Mouse (Mus musculus) spleen, postnatal 14 days (tissue): Measurements from ENCODE around the gene Btbd9.

Experiments used
- DNase-seq, 2 experiments: peaks; one replicate each; pipeline ENCODE4 v3.0.0; 2021 to 2022; ENCODE audit warnings: low spot score in 2 of 2

Btbd9 gene

DNA sequence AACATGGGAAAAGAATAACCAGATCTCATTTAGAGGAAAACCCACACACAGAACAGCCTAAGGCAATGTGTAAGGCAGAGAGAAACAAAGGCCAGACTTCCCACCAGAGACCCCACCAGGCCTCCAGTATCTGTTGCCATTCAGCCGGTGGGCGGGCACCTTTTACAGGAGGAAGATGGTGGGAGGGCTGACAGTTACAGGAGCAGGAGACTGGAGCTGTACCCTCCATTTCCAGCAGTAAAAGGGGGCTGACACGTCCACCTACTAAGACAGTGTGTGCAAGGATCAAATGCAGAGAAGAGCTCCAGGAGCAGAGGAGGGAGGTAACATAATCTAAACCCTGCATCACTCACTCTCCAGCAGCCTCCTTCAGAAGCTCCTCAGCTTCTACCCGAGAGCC, 123.0 kb downstream of the Btbd9 start:
- DNase-seq, result no peak

DNA sequence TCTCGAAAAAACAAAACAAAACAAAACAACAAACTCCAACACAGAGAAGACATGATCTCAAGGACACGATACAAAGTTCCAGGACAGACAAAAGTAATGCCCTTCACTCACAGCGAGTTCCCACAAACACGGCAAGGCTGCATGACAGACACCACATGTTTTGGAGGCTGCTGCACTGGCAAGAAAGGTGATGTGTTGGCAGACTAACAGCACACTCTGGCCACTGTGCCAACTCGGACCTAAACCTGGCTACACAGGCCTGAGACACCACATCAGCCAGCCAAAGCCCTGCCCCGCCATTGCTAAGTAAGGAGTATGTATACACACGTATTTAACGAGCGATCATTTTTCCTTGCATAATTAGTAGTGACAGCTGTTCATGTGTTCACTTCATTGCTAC, 123.9 kb downstream of the Btbd9 start:
- no peak for DNase-seq

DNA sequence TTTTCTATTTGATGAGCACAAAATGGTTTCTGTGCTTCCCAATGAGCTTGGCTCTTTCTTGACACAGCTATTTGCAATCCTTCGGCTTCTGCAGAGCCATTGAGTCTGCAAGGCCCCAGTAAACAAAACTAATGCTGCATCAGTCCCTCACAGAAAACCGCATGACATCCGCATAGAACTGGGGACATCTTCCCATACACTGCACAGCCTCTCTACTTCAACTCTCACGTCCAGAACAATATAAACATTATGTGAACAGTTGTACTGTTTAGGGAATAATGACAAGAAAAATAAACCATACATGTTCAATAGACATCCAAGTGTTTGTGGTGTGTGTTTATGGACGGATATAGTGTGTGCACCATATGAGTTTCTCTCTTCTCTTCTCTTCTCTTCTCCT, 127.7 kb downstream of the Btbd9 start:
- DNase-seq, result no peak

DNA sequence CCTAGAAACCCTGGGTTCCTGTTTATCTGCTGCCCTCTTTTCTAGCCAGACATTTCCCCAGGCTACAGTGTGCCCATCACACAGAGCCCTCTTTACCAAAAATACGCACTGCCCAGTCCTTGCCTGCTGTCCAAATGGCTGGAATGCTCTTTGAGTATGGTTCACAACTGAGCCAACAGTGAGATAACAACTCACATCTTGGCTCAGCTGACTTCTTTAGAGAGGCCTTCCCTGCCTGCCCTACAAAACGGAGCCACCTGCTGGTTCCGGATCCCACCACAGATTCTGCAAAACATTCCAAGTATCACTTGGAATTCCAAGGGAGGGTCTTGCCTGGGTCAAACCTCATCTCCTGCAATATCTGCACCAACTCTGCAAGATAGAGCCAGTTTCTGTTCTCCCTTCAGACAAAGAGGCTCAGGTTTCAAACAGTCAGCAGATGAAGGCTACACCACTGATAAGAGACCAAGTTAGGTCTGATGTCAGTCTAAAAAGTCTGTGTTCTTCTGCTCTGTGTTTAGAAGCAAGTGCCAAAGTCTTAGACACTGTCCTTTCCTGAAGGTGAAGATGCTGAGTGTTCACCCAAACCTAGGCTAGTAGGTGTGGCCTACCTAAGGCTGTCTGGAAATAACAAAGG, 130.4 kb downstream of the Btbd9 start:
- no peak for DNase-seq

DNA sequence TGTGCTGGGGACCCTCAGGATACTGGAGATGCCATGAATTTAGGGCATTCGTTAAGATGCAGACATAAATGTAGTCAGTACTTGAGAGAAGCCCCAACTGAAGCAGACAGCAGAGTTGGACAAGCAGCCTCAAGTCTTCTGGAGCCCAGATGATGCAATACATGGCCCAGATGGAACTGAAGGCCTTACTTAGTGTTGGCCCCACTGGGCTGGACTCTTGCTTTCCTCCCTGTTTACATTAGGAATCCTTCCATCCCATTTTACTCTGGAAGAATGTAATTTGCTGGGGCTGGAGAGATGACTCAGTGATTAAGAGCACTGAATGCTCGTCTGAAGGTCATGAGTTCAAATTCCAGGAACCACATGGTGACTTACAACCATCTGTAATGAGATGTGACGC, 136.6 kb downstream of the Btbd9 start:
- DNase-seq, result no peak

DNA sequence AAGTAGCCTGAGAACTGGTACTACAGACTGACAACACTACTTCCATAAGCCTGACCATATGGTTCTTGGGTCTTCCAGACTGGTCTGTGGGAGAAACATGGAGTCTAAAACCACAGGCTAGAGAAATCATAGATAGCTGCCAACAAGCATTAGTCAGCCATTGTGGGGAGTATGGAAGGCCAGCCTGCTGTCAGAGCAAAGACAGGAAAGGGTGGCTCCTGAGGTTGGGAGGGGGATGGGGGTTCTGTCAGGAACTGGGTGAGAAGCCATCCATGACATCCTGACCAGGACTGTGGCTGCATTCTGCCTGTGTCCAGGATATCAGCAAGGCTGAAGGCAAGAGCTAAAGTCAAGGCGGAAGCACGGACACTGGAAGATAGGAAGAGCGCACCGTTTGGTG, 137.5 kb downstream of the Btbd9 start:
- no peak for DNase-seq

DNA sequence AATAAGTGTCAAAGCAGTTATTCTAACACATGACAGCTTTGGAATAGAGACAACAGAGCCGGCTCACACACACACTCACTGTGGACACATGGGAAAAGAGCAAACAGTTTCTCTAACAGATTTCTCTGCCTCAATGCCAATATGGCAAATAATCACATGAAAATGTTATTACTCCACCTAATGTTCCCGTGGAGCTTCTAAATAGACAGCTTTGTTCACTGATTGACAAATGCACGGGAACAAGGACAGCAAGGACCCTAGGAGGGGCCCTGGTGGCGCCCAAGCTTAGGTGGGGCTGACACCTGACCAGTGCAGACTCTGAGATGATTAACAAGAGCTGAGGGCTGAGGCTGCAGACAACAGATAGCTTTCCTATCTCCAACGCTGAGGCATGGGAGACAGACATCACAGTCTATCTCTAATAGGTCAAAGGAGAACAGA, 140.2 kb downstream of the Btbd9 start:
- no peak for DNase-seq

DNA sequence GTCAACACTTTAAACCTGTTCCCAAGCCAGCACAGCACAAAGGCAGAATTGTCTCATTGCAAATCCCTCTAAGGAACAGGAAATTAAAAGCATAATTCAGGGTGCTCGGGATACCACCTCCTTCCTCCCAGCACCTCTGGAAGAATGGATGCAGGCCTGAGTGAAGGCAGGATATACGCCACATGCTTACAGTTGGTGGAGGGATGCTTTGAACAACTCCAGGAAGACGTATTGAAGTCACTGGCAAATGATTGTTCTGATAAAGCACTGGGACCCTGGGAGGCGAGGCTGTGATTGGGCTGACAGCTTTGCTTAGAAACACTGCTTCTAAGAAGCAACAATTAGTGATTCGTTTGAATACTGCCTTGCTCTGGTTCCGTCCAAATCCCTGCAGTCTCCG, 140.8 kb downstream of the Btbd9 start:
- DNase-seq, result no peak

DNA sequence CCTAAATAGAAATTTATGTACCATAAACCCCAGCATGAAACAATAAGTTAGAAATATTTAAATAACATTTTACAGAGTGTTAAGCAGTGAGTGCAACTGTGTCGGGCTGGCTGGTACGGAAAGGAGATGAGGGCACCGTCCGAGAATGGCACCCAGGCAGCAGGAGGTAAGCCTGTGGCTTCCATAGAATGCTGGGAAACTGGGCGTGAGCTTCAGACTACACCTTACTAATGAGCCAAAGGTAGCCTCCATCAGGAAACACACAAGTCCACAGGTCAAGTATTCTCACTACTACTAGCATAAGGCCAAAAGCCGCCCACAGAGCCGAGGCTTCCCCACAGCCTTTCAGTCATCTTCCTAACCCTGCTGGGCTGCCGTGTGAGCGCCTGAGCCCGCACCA, 144.2 kb downstream of the Btbd9 start:
- no peak for DNase-seq

DNA sequence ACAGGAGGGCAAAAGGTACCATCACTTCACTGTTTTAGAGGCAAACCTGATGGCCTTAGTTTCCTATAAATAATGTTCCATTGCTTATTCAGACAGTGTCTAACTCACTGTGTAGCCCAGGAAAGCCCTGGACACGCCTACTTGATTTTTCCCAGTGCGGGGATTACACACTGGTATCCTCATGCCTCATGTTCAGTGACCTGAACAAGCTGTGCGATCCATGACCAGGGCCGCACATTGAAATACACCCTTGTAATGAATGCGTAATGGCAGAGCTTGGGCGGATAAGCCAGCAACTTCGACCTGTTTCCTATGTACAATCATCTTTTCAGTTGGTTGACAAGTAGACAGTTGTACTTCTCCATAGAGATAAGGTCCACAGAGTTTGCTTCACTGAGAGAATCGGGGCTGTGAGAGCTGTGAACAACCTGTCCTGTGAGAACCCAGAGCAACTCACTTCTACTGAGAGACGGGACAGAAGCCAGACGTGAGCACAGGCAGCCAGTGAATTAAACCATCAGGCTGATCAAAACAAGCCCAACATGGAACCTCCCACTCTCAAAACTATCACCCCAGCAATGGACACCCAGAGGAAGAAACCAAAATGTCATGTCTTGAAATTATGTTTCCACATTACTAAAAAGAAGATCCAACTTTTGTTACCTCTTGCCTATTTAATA, 145.2 kb downstream of the Btbd9 start:
- DNase-seq, result no peak

DNA sequence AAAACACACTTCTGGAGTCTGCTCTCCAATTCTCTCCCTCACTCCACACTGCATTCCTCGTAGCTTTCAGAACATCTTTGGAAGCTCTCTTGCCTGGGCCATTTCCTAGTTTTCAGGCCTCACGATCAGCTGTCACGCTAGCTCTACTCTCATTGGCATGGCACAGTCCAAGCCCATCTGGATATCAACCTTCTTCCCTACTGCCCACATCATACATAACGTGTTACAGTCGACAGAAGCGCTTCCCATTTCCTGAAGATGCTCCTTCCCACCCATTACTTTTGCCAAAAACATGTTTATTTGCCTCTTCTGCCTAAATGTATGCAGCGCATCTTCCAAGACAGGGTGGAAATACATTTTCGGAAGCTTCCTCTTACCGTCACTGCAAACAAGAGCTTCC, 147.6 kb downstream of the Btbd9 start:
- DNase-seq, result no peak

DNA sequence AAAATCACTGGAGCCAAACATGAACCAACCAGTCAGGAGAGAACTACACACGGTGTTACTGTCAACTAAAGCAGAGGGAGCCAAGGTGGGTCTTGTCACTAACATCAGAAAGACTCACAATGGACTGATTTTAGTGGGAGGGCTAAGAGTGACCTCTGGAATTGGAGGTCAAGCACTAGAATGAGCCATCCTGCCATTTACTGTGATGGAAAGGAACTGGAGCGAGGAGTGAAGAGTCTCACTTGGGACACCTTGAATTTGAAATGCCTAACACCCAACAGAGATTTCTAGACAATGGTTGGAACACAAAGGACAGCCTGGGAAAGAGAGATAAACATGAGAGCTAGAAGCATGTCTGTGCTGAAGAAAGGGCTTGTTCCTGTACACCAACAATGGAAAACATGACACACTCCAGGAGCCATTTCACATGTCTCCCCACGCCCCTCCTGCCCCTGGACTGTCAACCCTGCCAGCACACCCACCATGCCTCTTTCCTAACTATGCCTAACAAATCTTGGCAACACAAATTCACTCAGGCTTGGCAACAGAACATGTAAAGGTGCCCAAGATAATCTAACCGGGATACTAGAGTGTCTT, 152.9 kb downstream of the Btbd9 start:
- DNase-seq, result no peak

DNA sequence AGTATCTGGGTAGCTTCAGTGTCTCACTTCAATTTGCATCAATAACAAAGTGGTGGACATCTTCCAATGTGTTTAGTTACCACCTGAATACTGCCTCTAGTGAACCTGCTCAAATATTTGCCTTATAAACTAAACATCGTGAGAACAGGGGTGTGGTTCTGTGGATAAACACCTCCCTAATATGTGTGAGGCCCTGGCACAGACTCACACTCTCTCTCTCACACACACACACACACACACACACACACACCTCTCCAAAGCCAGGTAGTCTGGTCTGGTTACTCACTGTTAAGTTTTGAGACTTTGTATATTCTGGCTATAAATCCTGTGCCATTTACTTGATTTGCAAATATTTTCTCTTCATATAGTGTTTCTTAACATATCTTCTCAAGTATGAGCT, 154.0 kb downstream of the Btbd9 start:
- DNase-seq, result no peak

DNA sequence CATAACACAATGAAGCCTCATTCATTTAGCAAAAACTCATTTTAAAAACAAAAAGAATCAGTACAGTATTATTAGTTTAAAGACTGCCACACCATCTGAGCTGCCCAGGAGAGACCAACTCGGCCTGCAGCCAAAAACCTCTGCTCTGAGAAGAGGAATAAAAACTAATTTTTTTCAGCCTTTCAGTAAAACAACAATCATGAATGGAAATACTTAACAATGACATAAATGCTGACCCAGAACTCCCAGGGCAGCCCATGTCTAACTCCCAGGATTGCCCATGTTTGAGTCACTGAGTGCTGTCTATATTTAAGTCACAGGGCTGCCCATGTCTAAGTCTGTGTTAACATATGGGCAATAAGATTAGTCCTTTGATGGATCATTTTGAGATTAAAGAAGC, 155.0 kb downstream of the Btbd9 start:
- no peak for DNase-seq

DNA sequence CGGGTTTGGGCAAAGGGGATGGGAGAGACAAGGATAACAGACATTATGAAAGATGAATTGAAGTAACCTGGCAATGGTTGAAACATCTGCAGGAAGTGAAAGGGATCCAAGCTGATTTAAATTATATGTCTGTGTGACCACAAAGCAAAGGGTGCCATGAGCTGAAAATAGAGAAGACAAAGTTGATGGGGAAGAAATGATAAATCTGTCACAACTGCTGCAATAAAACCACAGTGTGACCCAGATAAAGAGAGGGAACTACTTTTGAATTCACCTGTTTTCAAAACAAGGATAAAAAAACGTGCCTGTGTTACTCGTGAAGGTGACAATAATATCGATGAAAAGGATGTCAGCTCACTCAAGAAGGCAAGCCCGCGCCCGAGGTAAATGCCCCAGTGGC, 156.8 kb downstream of the Btbd9 start:
- DNase-seq, result no peak

DNA sequence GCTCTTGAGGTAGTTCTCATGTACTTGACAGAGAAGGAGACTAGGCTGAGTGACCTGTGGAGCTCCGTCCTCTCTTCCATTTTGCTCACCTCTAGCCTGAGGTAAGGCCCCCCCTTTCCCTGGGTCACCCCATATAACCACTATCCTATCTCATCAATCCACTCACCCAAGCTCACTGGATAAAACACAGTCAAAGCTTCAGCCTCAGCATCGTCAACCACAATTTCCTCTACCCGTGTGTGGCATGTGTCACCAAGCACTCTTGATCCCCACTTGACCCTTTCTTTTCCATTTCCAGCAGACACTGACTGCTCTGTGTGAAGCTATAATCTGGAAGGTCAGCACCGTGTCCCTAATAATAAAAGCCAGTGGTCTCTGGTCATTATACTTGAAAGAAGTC, 157.8 kb downstream of the Btbd9 start:
- DNase-seq, result no peak

DNA sequence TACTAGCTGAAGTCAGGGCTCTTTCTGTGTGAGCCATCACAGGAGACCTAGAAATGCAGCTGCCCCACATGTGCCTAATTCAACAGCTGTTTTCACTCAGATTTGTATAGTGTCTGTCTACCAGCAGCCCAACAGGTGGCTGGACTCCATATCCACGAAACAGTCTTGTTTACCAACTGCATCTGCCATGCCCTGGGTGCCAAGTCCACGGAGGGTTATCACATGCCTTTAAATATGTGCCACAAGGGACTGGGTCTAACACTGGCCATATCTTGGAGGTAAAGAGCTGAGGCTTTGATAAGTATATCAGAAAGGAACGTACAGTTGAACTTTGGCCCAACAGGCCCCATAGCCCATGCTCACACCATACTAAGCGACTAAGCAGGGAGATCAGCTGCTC, 159.2 kb downstream of the Btbd9 start:
- DNase-seq, result no peak

DNA sequence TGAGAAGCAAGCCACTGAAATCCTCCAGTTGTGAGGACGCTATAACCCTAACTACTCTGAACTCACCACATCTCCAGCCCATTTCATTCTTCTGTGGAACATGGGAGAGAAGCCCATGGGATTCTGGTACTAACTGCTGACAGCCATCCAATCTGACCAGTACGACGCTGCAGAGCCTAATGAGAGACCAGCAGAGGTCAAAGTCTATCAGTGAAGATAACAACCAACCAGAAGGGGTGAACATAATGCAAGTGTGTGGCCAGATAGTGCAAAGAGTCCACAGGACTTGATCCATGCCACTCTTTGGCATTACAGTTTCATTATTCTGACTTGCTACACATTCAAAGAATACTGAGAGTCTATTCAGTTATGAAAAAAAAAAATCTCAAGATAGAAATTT, 160.6 kb downstream of the Btbd9 start:
- no peak for DNase-seq

DNA sequence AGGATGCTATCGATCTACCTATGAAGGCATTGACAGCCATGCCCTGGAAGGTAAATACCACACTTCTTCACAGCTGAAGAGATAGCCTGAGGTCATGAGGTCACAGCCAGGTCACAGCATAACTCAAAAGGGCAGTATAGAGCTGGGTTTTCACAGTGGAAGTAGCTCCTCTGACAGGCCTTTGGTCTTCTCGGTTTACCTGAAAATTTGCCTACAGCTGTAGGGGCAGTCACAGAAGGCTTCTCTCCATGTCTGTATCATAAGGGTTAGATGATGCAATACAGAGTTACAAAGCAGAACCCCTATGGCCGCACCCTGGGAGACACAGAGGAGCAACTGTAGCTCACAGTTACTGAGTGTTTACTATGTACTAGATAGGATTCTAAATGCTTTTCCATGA, 163.3 kb downstream of the Btbd9 start:
- no peak for DNase-seq

DNA sequence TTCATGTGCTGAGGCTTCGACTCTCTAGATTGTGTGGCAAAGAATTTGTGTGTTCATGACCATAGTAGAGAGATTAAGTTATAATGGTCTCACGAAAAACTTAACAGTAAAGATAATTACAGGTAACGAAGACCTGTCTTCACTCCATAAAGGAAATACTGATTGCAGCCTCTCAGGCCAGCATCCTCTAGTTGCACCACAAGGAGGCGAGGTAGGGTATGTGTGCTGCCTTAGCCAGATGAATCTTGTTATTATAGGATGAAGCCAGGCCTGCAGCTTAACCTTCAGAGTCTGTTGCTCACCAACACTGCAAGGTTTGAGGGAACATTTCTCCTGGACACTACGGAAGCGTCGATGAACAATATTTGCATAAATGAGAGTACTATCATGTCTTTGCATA, 170.3 kb downstream of the Btbd9 start:
- DNase-seq, result no peak

DNA sequence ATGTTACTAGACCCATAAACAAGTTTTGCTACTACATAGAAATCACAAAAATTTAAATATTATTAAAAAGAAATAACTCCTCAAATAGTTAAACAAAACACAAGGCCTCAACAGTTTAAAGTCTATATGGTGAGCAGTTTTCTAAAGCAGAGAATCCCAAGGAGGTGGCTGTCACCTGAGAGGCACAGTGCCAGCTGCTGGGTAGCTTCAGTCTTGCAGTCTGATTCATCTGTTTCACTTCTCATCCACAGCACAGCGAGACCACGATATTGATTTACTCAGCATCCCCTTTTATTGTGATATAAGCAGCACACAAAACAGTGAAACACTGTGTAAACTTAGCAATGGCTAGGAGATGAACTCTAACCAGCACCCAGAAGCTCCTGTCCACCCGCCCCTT, 173.4 kb downstream of the Btbd9 start:
- no peak for DNase-seq

DNA sequence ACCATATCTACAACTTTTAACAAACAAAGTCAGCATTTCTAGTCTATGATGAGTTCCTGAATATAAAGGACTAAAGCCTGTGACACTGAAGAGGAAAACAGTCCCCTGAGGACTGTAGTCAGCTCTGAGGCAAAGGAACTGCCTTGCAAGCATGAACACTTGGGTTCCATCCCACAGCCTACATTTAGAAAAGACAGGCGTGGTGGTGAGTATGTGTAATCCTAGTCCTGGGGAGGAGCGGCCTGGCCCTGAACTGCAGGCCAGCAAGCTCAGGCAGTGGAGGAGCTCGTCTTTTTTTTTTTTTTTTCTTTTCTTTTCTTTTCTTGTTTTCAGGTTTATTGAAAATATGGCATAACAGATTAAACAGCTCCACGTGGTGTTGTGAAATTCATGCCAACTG, 181.0 kb downstream of the Btbd9 start:
- DNase-seq, result no peak

DNA sequence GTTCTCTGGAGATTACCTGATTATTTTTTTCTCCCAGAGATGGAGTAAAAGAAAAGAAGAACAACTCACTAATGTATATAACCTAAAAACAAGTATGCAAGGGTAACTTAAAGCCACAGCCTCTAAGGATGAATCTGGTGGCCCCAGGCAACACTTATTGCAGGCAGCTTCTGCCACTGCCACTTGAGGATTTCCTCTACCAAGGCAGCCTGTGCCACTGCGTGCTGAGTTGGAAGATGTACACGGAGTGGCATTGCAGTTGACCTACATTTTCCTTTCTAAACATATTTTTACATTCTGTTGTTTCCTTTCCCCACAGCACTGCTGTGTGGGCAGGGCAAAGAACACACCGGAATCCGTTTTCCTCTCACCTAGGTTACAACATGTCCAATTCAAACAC, 184.3 kb downstream of the Btbd9 start:
- DNase-seq, result no peak

DNA sequence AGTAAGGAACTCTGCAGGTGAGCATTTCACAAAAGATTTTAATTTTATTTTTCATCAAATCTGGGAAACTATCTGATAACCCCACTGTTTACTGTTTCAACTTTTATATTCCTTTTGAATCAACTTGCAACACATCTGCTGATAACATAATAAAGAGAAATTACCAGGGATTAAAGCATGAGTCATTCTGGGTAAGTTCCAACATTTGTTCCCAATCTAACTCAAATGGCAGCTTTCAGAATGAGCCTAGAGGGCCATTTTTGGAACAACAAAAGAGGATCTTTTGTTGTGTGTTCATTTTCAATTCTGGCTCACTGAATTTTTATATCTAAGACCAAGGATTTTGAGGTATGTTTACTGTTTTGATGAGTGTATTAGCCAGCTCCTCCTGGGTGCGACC, 185.1 kb downstream of the Btbd9 start:
- DNase-seq, result no peak
